Comparison of ENCODE assay signal across 12 mouse cellular contexts in the genomic region with DNA sequence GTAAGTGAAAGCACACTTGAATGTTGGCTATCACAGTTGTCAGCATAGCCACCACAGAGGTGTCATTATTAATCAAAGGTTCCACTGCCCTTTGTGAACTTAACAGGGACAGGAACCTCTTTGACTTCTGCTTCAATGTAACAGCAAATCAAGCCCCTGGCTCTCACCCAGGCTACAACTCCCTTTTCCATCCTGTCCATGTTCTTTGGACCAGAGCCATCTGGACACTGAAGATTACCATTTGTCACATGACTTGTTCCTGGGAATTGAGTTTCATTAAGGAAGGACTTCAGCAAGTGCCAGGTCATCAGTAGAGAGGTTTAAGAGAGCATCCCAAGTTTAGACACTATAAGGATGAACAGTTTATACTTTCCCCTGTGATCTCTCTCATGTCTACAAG. TPM values are rescaled to one million over a fixed set of nuclear protein-coding genes. Genes with fewer than 3 reads are reported as not detected.
DNase-seq lines count a peak whose midpoint lies in the region; TF ChIP-seq lines count a peak whose summit lies in the region.
"Had no signal": no experiment of that assay in that cellular context is flagged by ENCODE, and none has a peak within 500 bp of the region (broad histone marks: within the 10 kb centered on the region; RNA-seq: fewer than 3 reads in every experiment).

No protein-coding gene starts in this region.

- peak; percentile 10 for DNase-seq in cerebellum, adult 9-11 months
- DNase-seq in cerebellum, adult 8-10 months = no peak
- peak; percentile 23 for DNase-seq in 3T3-L1 (ENCODE audit: low read depth, low spot score)
- peak; percentile 51 for DNase-seq in gastrocnemius, adult 2 months
- peak; percentile 64 for DNase-seq in kidney, postnatal 10 days
- no peak for DNase-seq in layer of hippocampus, adult 11-12 months (ENCODE audit: low spot score)
- no peak for DNase-seq in embryo, embryonic 10.5 days (ENCODE audit: low spot score)
- no peak for DNase-seq in embryo, embryonic 11 days
- DNase-seq: thymus, postnatal 14 days had no signal

- H3K27ac ChIP-seq in gastrocnemius, adult 2 months = no peak overlapping the region
- H3K27ac ChIP-seq: forebrain, embryonic 10.5 days; hindbrain, embryonic 14.5 days had no signal

- no peak for TF ChIP-seq CTCF in gastrocnemius, adult 2 months (IDR thresholded peaks at IDR 0.05)

- no peak overlapping the region for H3K4me3 ChIP-seq in gastrocnemius, adult 2 months
- H3K4me3 ChIP-seq: forebrain, embryonic 10.5 days had no signal

- intact Hi-C loops in gastrocnemius, adult 2 months (cut with DNase I) = no loop called here

RNA-seq across cellular contexts. Expression of gene Cyp26b1, which starts 44.5 kb away (rescaled TPM):
- total RNA-seq in gastrocnemius, adult 2 months (2021) = 10 to 100 TPM in 1 of 2 experiments, 1 to 10 TPM in 1; 7.1 to 18.9 TPM
- total RNA-seq: megakaryocyte progenitor cell, adult 5-6 weeks had no signal

Comparison
In these comparisons a context has a peak if more than half of its experiments do, and no peak if none do; other contexts are left out.
1. DNase-seq: peak in cerebellum, adult 9-11 months (single experiment), 3T3-L1 (single experiment), gastrocnemius, adult 2 months (single experiment) and kidney, postnatal 10 days (single experiment); none in cerebellum, adult 8-10 months (single experiment), layer of hippocampus, adult 11-12 months (single experiment), embryo, embryonic 10.5 days (single experiment) and embryo, embryonic 11 days (single experiment).